Mouse (Mus musculus) bone marrow macrophage, adult 2 months (primary cell): ENCODE data around the gene Slc39a5.

Source experiments
- CTCF ChIP-seq: IDR thresholded peaks from 2 replicates; pipeline ENCODE4 v1.5.1; 2012; ENCODE audit warnings: low read depth, mild to moderate bottlenecking, low read length, moderate library complexity
- POLR2A ChIP-seq: IDR thresholded peaks from 2 replicates; pipeline ENCODE4 v1.6.1; 2012; ENCODE audit warnings: mild to moderate bottlenecking, low read depth, low read length, borderline replicate concordance

DNA sequence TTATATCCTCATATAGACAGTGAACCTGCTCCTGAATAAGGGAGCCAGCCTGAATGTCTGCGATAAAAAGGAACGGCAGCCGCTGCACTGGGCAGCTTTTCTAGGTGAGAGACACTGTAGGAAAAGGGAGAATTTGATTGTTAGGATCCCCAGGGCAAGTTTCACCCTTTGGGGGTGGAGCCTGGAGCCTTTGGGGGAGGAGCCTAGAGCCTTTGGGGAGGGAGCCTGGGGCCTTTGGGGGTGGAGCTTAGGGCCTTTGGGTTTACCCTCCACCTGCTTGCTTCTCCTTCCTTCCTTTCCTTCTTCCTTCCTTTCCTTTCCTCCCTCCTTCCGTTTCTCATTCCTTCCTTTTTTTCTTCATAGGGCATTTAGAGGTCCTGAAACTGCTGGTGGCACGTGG, 20.5 kb downstream of the Slc39a5 start:
- TF ChIP-seq CTCF, result no peak
- TF ChIP-seq POLR2A, result no peak
